Mouse (Mus musculus) heart, adult 8-10 months (tissue): ENCODE measurements at regions not wholly inside any gene's neighbourhood (a gene's known extent, or its start where the extent isn't known, plus 50 kb on each side); places are given as distances from the start of the nearest gene placed in this dataset.
"Not testable (repeated sequence)": the region's sequence is repeated elsewhere in the genome, so short reads cannot be mapped to it uniquely, and the experiment has no call there.

Source experiments
- DNase-seq: peaks from one replicate; pipeline ENCODE4 v3.0.0; 2022; ENCODE audit warnings: low spot score

- no peak for DNase-seq
Observed at GRCm38 (mm10) chr3:15016621-15017020, 130.5 kb downstream of the Car2 start.

GRCm38 (mm10) chr3:15022773-15023172, 136.7 kb downstream of the Car2 start:
- no peak for DNase-seq

- DNase-seq, result no peak
Observed at GRCm38 (mm10) chr3:15040866-15041528, 154.9 kb downstream of the Car2 start.

- DNase-seq, result no peak
Observed at GRCm38 (mm10) chr3:15053968-15054367, 167.9 kb downstream of the Car2 start.

GRCm38 (mm10) chr3:15055516-15056256, 169.6 kb downstream of the Car2 start:
- DNase-seq, result not testable (repeated sequence)

- not testable (repeated sequence) for DNase-seq
Observed at GRCm38 (mm10) chr3:15056788-15057585, 170.9 kb downstream of the Car2 start.

GRCm38 (mm10) chr3:15065681-15066080, 179.6 kb downstream of the Car2 start:
- no peak for DNase-seq

- no peak for DNase-seq
Observed at GRCm38 (mm10) chr3:15068256-15068655, 182.2 kb downstream of the Car2 start.

- no peak for DNase-seq
Observed at GRCm38 (mm10) chr3:15071030-15071883, 185.2 kb downstream of the Car2 start.

- no peak for DNase-seq
Observed at GRCm38 (mm10) chr3:15073405-15073804, 187.3 kb downstream of the Car2 start.

GRCm38 (mm10) chr3:15073847-15074246, 187.8 kb downstream of the Car2 start:
- no peak for DNase-seq

GRCm38 (mm10) chr3:15074949-15075348, 188.9 kb downstream of the Car2 start:
- DNase-seq, result no peak

GRCm38 (mm10) chr3:15090124-15090523, 204.1 kb downstream of the Car2 start:
- DNase-seq, result peak; percentile 2

- DNase-seq, result no peak
Observed at GRCm38 (mm10) chr3:15098206-15098817, 212.2 kb downstream of the Car2 start.

- DNase-seq, result no peak
Observed at GRCm38 (mm10) chr3:15098981-15099380, 212.9 kb downstream of the Car2 start.

- no peak for DNase-seq
Observed at GRCm38 (mm10) chr3:15105627-15106026, 219.6 kb downstream of the Car2 start.

GRCm38 (mm10) chr3:15106281-15106680, 220.2 kb downstream of the Car2 start:
- no peak for DNase-seq

GRCm38 (mm10) chr3:15107301-15107700, 221.2 kb downstream of the Car2 start:
- no peak for DNase-seq

- no peak for DNase-seq
Observed at GRCm38 (mm10) chr3:15108239-15108934, 222.3 kb downstream of the Car2 start.

GRCm38 (mm10) chr3:15110037-15110748, 221.9 kb downstream of the Gm9733 start:
- DNase-seq, result no peak
